Mouse (Mus musculus): ENCODE measurements around the gene Rpl35a.

- TF ChIP-seq POLR2A (IDR thresholded peaks at IDR 0.05; ENCODE audit: borderline replicate concordance, extremely low read depth, low read depth, low read length) (no peak), CTCF (IDR thresholded peaks at IDR 0.05; ENCODE audit: insufficient read depth, low read length) (no peak)
These were observed 26.7 kb downstream of the Rpl35a start for GRCm38 (mm10) chr16:33082951-33083350.
